Mouse (Mus musculus) heart, embryonic 14.5 days (tissue): ENCODE measurements at regions not wholly inside any gene's neighbourhood (a gene's known extent, or its start where the extent isn't known, plus 50 kb on each side); places are given as distances from the start of the nearest gene placed in this dataset.

Source experiments
- ATAC-seq: fragments of 200-750 bp; cut with Nextera tagmentation; 2 replicates; pipeline ENCODE4 v1.8.0; 2017; ENCODE audit warnings: low read depth, moderate TSS enrichment; ENCODE audit not compliant: insufficient number of reproducible peaks, insufficient read depth, low FRiP score
- H3K27ac ChIP-seq, 2 experiments: fragments of 200-500 bp in 1 of 2; fragments of 300-500 bp in 1 of 2; sonication (generic) in 1 of 2; replicated peaks in 1 of 2; 2 replicates each; pipeline ENCODE4 v1.5.1; 2012 to 2014; ENCODE audit warnings: low read depth in 2 of 2, low read length in 2 of 2, control low read depth in 1 of 2, mild to moderate bottlenecking in 1 of 2, mixed read lengths in 1 of 2; ENCODE audit not compliant: control insufficient read depth in 1 of 2, insufficient read depth in 1 of 2
- H3K27me3 ChIP-seq: fragments of 300-500 bp; sonication (generic); 2 replicates; pipeline ENCODE4 v1.6.1; 2014; ENCODE audit warnings: mild to moderate bottlenecking, low read length, control low read depth; ENCODE audit not compliant: control insufficient read depth, insufficient read depth
- H3K36me3 ChIP-seq: fragments of 300-500 bp; sonication (generic); 2 replicates; pipeline ENCODE4 v1.6.1; 2014; ENCODE audit warnings: mild to moderate bottlenecking, control low read depth, low read length, mixed read lengths; ENCODE audit not compliant: control insufficient read depth, insufficient read depth
- H3K4me1 ChIP-seq, 2 experiments: fragments of 200-500 bp in 1 of 2; fragments of 300-500 bp in 1 of 2; sonication (generic) in 1 of 2; 2 replicates each; pipeline ENCODE4 v1.6.1; 2012 to 2014; ENCODE audit warnings: low read length in 2 of 2, control low read depth in 1 of 2, mixed read lengths in 1 of 2; ENCODE audit not compliant: control insufficient read depth in 2 of 2, insufficient read depth in 2 of 2
- H3K4me2 ChIP-seq: fragments of 300-500 bp; sonication (generic); 2 replicates; pipeline ENCODE4 v1.6.1; 2014; ENCODE audit warnings: mild to moderate bottlenecking, low read length
- H3K4me3 ChIP-seq, 2 experiments: fragments of 200-500 bp in 1 of 2; fragments of 300-500 bp in 1 of 2; sonication (generic) in 1 of 2; 2 replicates each; pipeline ENCODE4 v1.5.1; 2012 to 2014; ENCODE audit warnings: low read length in 2 of 2, mild to moderate bottlenecking in 2 of 2, control low read depth in 1 of 2, low read depth in 1 of 2, moderate library complexity in 1 of 2; ENCODE audit not compliant: control insufficient read depth in 1 of 2, insufficient read depth in 1 of 2
- H3K9ac ChIP-seq: fragments of 300-500 bp; sonication (generic); 2 replicates; pipeline ENCODE4 v1.6.1; 2014; ENCODE audit warnings: mild to moderate bottlenecking, low read length
- H3K9me3 ChIP-seq: fragments of 300-500 bp; sonication (generic); 2 replicates; pipeline ENCODE4 v1.6.1; 2016; ENCODE audit warnings: low read length, control low read depth; ENCODE audit not compliant: control insufficient read depth
- WGBS: fragments of 180-500 bp; shearing (Covaris S2); extraction: QIAGEN DNeasy Blood & Tissue Kit; methylation state at CpG from one replicate; pipeline ENCODE4 v1.1.7; 2014; 5-methylcytosine and 5-hydroxymethylcytosine counted together

- H3K4me1 ChIP-seq = no peaks in the 10 kb centered on the region
- no peak overlapping the region for H3K4me2 ChIP-seq
- no peaks in the 10 kb centered on the region for H3K9me3 ChIP-seq
- no peaks in the 10 kb centered on the region for H3K27me3 ChIP-seq
- H3K27ac ChIP-seq = no peak overlapping the region
- no peak for ATAC-seq
- H3K36me3 ChIP-seq = no peaks in the 10 kb centered on the region
- H3K4me3 ChIP-seq = no peak overlapping the region
- H3K9ac ChIP-seq = no peak overlapping the region
Observed at GRCm38 (mm10) chr12:27673404-27673803, 331.0 kb upstream of the Sox11 start.

- Histone ChIP-seq H3K4me3 (no peak overlapping the region), H3K9ac (no peak overlapping the region), H3K36me3 (no peaks in the 10 kb centered on the region), H3K9me3 (no peaks in the 10 kb centered on the region), H3K27ac (no peak overlapping the region), H3K4me2 (no peak overlapping the region), H3K4me1 (no peaks in the 10 kb centered on the region), H3K27me3 (no peaks in the 10 kb centered on the region)
- 50% methylated on average over 9 of the region's 9 CpGs for WGBS
- no peak for ATAC-seq
Observed at GRCm38 (mm10) chr12:27670650-27671084, 328.3 kb upstream of the Sox11 start.

- Histone ChIP-seq H3K9me3 (no peaks in the 10 kb centered on the region), H3K27me3 (no peaks in the 10 kb centered on the region), H3K4me1 (0 out of 4 replicates have a peak, but pooled peaks cover 0 to 3% of the 10 kb centered on the region in 2 experiments), H3K36me3 (no peaks in the 10 kb centered on the region), H3K27ac (no peak overlapping the region), H3K9ac (no peak overlapping the region), H3K4me2 (no peak overlapping the region), H3K4me3 (no peak overlapping the region)
- WGBS = 66% methylated on average over 7 of the region's 7 CpGs
- no peak for ATAC-seq
Observed at GRCm38 (mm10) chr12:27670190-27670589, 327.8 kb upstream of the Sox11 start.

- 44% methylated on average over 6 of the region's 6 CpGs for WGBS
- H3K9ac ChIP-seq = no peak overlapping the region
- ATAC-seq = no peak
Observed at GRCm38 (mm10) chr12:27669542-27669941, 327.2 kb upstream of the Sox11 start.

GRCm38 (mm10) chr12:27666456-27666855 lies 324.1 kb upstream of the Sox11 start:
- no peaks in the 10 kb centered on the region for H3K9me3 ChIP-seq
- no peak for ATAC-seq
- no peak overlapping the region for H3K9ac ChIP-seq
- WGBS = 75% methylated on average over 2 of the region's 2 CpGs
- H3K27ac ChIP-seq = no peak overlapping the region
- no peaks in the 10 kb centered on the region for H3K36me3 ChIP-seq
- no peaks in the 10 kb centered on the region for H3K27me3 ChIP-seq
- H3K4me2 ChIP-seq = no peak overlapping the region
- H3K4me1 ChIP-seq = peaks cover 3 to 4% of the 10 kb centered on the region in 2 experiments; a peak in 1 of 4 replicates
- no peak overlapping the region for H3K4me3 ChIP-seq

More at GRCm38 (mm10) chr12:27669542-27669941, 327.2 kb upstream of the Sox11 start:
- Histone ChIP-seq H3K4me2 (no peak overlapping the region), H3K27me3 (no peaks in the 10 kb centered on the region), H3K4me3 (no peak overlapping the region), H3K27ac (no peak overlapping the region), H3K36me3 (no peaks in the 10 kb centered on the region), H3K9me3 (no peaks in the 10 kb centered on the region), H3K4me1 (peaks cover 2 to 4% of the 10 kb centered on the region in 2 experiments; a peak in 1 of 4 replicates)

GRCm38 (mm10) chr12:27663126-27663525 lies 320.8 kb upstream of the Sox11 start:
- no peaks in the 10 kb centered on the region for H3K27me3 ChIP-seq
- no peak overlapping the region for H3K4me2 ChIP-seq
- 88% methylated on average over 4 of the region's 4 CpGs for WGBS
- no peaks in the 10 kb centered on the region for H3K9me3 ChIP-seq
- no peak for ATAC-seq
- peaks cover 3 to 4% of the 10 kb centered on the region in 2 experiments; a peak in 1 of 4 replicates for H3K4me1 ChIP-seq
- no peaks in the 10 kb centered on the region for H3K36me3 ChIP-seq
- H3K9ac ChIP-seq = no peak overlapping the region
- H3K4me3 ChIP-seq = no peak overlapping the region
- H3K27ac ChIP-seq = no peak overlapping the region

GRCm38 (mm10) chr12:27662723-27663122 lies 320.3 kb upstream of the Sox11 start:
- Histone ChIP-seq H3K9me3 (no peaks in the 10 kb centered on the region), H3K27ac (no peak overlapping the region), H3K4me3 (no peak overlapping the region), H3K4me1 (peaks cover 3 to 4% of the 10 kb centered on the region in 2 experiments; a peak in 1 of 4 replicates), H3K36me3 (no peaks in the 10 kb centered on the region), H3K27me3 (no peaks in the 10 kb centered on the region), H3K4me2 (no peak overlapping the region), H3K9ac (no peak overlapping the region)
- no peak for ATAC-seq
- 73% methylated on average over 5 of the region's 5 CpGs for WGBS

- no peak for ATAC-seq
- no peak overlapping the region for H3K27ac ChIP-seq
Observed at GRCm38 (mm10) chr12:27657536-27657935, 315.2 kb upstream of the Sox11 start.

More at GRCm38 (mm10) chr12:27657536-27657935, 315.2 kb upstream of the Sox11 start:
- WGBS = 55% methylated on average over 4 of the region's 4 CpGs
- Histone ChIP-seq H3K4me3 (no peak overlapping the region), H3K27me3 (no peaks in the 10 kb centered on the region), H3K9me3 (no peaks in the 10 kb centered on the region), H3K4me2 (no peak overlapping the region), H3K36me3 (no peaks in the 10 kb centered on the region), H3K9ac (no peak overlapping the region), H3K4me1 (peaks cover 0 to 2% of the 10 kb centered on the region in 2 experiments; a peak in 1 of 4 replicates)
